Mouse (Mus musculus) left cerebral cortex, postnatal 14 days (tissue): Measurements from ENCODE around the gene Cpt2. TPM values are rescaled to one million over a fixed set of nuclear protein-coding genes. Genes with fewer than 3 reads are reported as not detected.

Experiments
- DNase-seq, 2 experiments: peaks; one replicate each; pipeline ENCODE4 v3.0.0; 2021 to 2022; ENCODE audit warnings: low spot score in 2 of 2, mixed read lengths in 1 of 2
- intact Hi-C: fragments of 180-260 bp; cut with DNase I; formaldehyde crosslinking; loops from one replicate; pipeline ENCODE4 v1.15.1; 2025
- total RNA-seq, 2 experiments: library from RNA; stranded (reverse); gene quantifications; 2 replicates each; pipeline ENCODE4 v1.2.3; 2021

Gene Cpt2
- total RNA-seq, 2 experiments from 2014 or later: 7.6 TPM

DNA sequence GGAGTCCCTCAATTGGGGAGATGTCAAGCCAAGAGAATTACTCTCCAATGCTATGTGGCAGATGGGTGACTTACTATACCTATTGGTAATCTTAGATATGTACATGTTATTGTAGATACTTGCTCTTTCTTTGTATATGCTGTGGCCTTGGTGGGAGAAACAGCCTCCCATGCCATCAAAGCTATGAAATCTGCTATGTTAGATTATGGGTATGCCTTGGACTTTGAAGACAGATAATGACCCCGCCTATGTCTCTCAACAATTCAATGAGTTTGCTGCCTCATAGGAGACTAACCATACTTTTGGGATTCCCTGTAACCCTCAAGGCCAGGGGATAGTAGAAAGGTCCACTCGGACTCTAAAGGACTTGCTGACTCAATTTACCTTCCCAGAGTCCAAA is 4.9 kb upstream of the Cpt2 start:
- DNase-seq: no peak
- intact Hi-C loops: loop anchor here (10.0 kb wide), 1 partner anchor 287 kb away; the partner anchor contains the start of gene Zyg11a

GRCm38 (mm10) chr4:107923803-107924194 is 389 bp upstream of the Cpt2 start:
- DNase-seq: no peak
- intact Hi-C loops: loop anchor here (10.0 kb wide), 1 partner anchor 291 kb away; the partner anchor contains the start of gene Zyg11a

DNA sequence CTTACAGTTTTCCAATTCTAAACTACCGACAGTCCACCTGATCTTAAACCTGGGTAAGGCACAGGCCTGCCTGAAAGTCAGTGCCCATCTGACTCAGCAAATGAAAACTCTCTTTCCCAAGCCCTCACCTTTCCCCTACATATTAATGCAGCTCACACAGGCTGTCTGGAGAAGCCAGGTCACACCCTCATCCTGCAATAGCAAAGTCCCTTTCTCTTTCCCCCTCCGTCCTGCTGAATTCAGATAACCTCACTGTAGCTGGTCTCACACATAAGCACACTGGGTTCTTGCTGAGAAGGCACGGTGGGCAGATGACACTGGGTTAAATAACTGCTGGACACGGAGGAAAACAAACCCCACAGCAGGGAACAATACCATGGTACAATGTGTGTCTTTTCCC is 1.5 kb downstream of the Cpt2 start:
- DNase-seq: no peak
- intact Hi-C loops: loop anchor here (10.0 kb wide), 1 partner anchor 293 kb away; the partner anchor contains the start of gene Zyg11a

DNA sequence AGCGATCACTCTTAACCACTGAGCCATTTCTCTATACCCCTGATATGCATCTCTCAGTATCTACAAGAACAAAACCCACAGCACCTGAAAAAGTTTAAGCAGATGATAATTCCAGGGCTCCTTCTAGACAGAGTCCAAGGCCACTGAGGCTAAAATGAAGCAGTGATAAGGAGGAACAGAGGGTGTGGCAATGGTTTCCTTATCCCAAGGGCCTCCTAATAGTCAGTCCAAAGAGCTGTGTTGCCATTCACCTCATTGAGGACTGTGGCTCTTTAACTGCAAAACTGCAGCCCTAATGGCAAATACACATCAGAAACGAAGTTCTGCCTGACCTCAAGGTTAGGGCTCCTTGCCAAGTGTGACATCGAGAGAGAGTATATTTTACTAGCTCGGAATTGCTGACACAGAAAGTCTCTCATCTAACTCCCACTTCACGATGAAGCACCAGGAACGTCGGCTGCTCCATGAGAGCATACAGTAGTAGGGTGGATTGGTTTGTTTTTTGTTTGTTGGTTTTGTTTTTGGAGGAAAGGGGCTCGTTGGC is 2.2 kb downstream of the Cpt2 start:
- DNase-seq: no peak
- intact Hi-C loops: loop anchor here (10.0 kb wide), 1 partner anchor 294 kb away; the partner anchor contains the start of gene Zyg11a

- intact Hi-C loops: loop anchor here (10.0 kb wide), 1 partner anchor 294 kb away; the partner anchor contains the start of gene Zyg11a
Observed at GRCm38 (mm10) chr4:107920336-107920735, 3.1 kb downstream of the Cpt2 start.

GRCm38 (mm10) chr4:107910020-107910419 is 13.4 kb downstream of the Cpt2 start:
- no peak for DNase-seq
- intact Hi-C loops: no loop called here

More at GRCm38 (mm10) chr4:107920336-107920735, 3.1 kb downstream of the Cpt2 start:
- no peak for DNase-seq

GRCm38 (mm10) chr4:107906561-107906960 is 16.8 kb downstream of the Cpt2 start:
- DNase-seq: no peak
- intact Hi-C loops: no loop called here

DNA sequence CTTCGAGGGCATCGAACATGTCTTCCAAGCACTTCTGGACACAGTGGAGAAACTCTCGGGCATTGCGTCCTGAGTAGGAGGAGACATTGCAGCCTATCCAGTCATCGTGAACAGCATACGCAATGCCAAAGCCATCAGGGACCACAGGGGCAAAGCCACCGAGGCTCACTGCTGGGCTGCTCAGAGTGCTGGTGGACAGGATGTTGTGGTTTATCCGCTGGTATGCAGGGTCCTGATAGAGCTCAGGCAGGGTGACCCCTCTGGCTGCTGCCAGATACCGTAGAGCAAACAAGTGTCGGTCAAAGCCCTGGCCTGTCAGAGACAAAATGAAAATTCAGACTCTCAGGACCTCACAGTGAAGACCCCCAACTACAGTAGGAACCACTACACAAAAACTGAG is 19.2 kb downstream of the Cpt2 start:
- no peak for DNase-seq
- intact Hi-C loops: no loop called here

DNA sequence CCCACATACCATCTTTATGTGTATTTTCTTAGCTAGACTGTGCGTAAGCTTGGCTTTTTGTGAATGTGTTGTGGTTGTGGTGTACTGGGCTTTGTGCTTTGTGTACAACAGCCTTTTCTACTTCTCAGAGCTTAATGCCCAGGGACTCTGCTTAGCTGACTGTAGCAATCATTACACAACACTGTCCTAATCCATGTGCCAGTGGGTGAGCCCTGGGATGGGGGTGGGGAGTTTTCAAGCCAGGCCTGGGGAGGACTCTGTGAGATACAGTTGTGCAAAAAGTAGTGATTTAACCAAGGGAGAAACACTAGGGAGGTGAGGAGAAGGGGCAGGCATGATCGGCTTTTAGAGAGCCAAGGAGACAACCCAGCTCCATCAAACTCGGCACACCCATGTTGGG is 23.2 kb downstream of the Cpt2 start:
- intact Hi-C loops: no loop called here
- no peak for DNase-seq

DNA sequence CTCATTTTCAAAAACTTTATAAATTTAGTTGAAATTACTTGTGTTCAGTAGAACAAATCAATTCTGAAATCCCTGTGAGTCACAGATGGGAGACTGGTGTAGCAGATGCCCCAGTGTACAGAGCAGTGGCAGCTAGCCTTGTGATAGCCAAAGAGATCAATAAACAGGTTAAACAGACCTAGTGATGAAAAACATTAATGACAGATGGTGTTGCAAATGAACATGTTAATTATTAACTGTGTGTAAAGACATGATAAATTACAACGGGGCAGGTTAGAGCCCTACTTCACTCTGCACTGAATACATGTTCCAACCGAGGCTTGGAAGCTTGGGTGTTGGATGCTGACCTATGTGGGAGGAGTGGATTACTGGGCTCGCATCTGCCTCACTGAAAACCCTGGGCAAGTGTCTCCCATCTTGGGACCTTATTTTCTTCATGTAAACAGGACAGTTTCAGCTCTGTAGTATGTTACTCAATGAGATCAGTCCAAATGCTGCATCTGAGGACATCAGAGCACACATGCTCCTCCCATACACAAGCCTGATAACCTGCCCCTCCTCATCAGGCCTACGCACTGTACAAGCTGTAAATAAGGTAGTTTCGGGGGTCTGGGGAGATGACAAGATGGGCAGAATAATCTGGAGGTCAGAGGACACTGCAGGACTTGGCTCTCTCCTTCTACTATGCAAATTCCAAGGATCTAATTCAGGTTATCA is 24.0 kb downstream of the Cpt2 start:
- intact Hi-C loops: loop anchor here (10.0 kb wide), 1 partner anchor 425 kb away; the partner anchor contains the start of gene Coa7
- DNase-seq: no peak

- intact Hi-C loops: loop anchor here (10.0 kb wide), 1 partner anchor 432 kb away; the partner anchor contains the start of gene Coa7
- DNase-seq: peak in 1 of 2 experiments; percentile 30
Observed at GRCm38 (mm10) chr4:107892663-107893062, 30.7 kb downstream of the Cpt2 start.

- intact Hi-C loops: loop anchor here (10.0 kb wide), 1 partner anchor 435 kb away; the partner anchor contains the start of gene Coa7
- DNase-seq: peak; percentile 92 to 94
Observed at GRCm38 (mm10) chr4:107889731-107890432, 33.5 kb downstream of the Cpt2 start, which contains the start of gene 0610037L13Rik. TSS of gene 0610037L13Rik (plus strand) at chr4:107889813.

DNA sequence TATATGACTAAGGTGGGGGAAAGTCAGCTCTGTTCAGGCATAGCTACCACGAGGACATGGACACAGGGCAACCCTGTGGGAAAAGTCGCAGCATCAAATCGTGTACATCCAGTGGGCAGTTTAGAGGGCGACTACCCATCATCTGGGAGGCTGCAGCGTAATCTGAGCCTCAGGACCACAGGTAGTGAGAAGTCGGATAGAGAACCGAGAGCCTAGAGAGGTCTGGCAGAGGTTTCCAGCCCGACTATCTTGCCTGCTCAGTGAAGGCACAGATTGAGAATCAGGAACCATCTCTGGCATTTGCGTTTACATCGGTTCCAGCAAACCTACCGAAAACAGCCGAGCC is 34.1 kb downstream of the Cpt2 start:
- intact Hi-C loops: no loop called here
- DNase-seq: no peak

DNA sequence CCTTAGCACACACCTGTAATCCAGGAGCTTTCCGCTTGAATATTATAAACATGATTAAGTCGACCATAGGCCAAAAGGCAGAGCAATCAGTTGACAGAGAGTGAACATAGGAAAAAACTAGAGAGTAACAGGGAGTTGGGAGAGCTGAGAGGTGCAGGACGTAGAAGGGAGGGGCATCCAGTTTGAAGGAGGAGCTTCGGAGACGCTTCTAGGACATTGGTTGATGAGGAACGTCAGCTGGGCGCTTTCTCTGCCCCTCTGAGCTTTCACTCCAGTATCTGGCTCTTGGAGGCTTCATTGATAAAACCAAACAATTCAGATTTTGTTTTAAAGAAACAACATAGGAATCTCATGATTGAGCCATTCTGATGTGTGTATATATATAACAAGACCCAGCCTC is 37.0 kb downstream of the Cpt2 start:
- intact Hi-C loops: no loop called here
- DNase-seq: no peak

GRCm38 (mm10) chr4:107881631-107882030 is 41.8 kb downstream of the Cpt2 start:
- DNase-seq: no peak
- intact Hi-C loops: no loop called here

- intact Hi-C loops: no loop called here
- DNase-seq: peak; percentile 96 to 97
Observed at GRCm38 (mm10) chr4:107879254-107880050, 44.0 kb downstream of the Cpt2 start, which contains the start of gene Magoh. TSS of gene Magoh (plus strand) at chr4:107879755.

GRCm38 (mm10) chr4:107864866-107865265 is 58.5 kb downstream of the Cpt2 start:
- intact Hi-C loops: no loop called here
- DNase-seq: no peak

- no peak for DNase-seq
- intact Hi-C loops: no loop called here
Observed at GRCm38 (mm10) chr4:107858995-107859394, 64.4 kb downstream of the Cpt2 start.

GRCm38 (mm10) chr4:107856958-107857686 is 66.3 kb downstream of the Cpt2 start:
- DNase-seq: peak in 1 of 2 experiments; percentile 52
- intact Hi-C loops: no loop called here
